Mouse (Mus musculus): ENCODE measurements around the gene Bmx. TPM values are rescaled to one million over a fixed set of nuclear protein-coding genes. Genes with fewer than 3 reads are reported as not detected.
A peak's percentile ranks its signal among the peaks of the same experiment; 100 is the strongest.

The Bmx gene
- polyA plus RNA-seq, 1 experiment from 2014 or later: 1.4 TPM

- no peak overlapping the region for H3K9ac ChIP-seq
- no peaks in the 10 kb centered on the region for H3K36me3 ChIP-seq
- peaks cover 3% of the 10 kb centered on the region; the same call in 1 of the 2 replicates for H3K27me3 ChIP-seq
- no peaks in the 10 kb centered on the region for H3K9me3 ChIP-seq
- ATAC-seq (ENCODE audit: borderline replicate concordance, extremely low read depth, low FRiP score, low TSS enrichment): no peak
- WGBS: 71% methylated on average over 3 of the region's 3 CpGs
- no peaks in the 10 kb centered on the region for H3K4me1 ChIP-seq
- H3K27ac ChIP-seq: no peak overlapping the region
- H3K4me3 ChIP-seq: no peak overlapping the region
- H3K4me2 ChIP-seq: no peak overlapping the region
Measured at GRCm38 (mm10) chrX:164256527-164256926, 1.5 kb downstream of the Bmx start.

GRCm38 (mm10) chrX:164246722-164247121 lies 11.3 kb downstream of the Bmx start:
- no peak overlapping the region for H3K27ac ChIP-seq
- no peak for ATAC-seq (ENCODE audit: borderline replicate concordance, extremely low read depth, low FRiP score, low TSS enrichment)
- H3K9me3 ChIP-seq: no peaks in the 10 kb centered on the region
- H3K9ac ChIP-seq: no peak overlapping the region
- H3K4me2 ChIP-seq: no peak overlapping the region
- H3K4me1 ChIP-seq: 0 out of 2 replicates have a peak, but pooled peaks cover 2% of the 10 kb centered on the region
- no peaks in the 10 kb centered on the region for H3K27me3 ChIP-seq
- no peak overlapping the region for H3K4me3 ChIP-seq
- WGBS: 46% methylated on average over 2 of the region's 2 CpGs
- no peaks in the 10 kb centered on the region for H3K36me3 ChIP-seq

GRCm38 (mm10) chrX:164245714-164246113 lies 12.3 kb downstream of the Bmx start:
- no peak overlapping the region for H3K9ac ChIP-seq

GRCm38 (mm10) chrX:164233380-164233779 lies 24.6 kb downstream of the Bmx start:
- no peaks in the 10 kb centered on the region for H3K27me3 ChIP-seq
- no peak for ATAC-seq (ENCODE audit: borderline replicate concordance, extremely low read depth, low FRiP score, low TSS enrichment)
- H3K4me1 ChIP-seq: no peaks in the 10 kb centered on the region
- H3K36me3 ChIP-seq: no peaks in the 10 kb centered on the region
- H3K27ac ChIP-seq: 0 out of 2 replicates have a peak overlapping the region, but pooled peaks have one; percentile 10
- no peak overlapping the region for H3K4me2 ChIP-seq
- H3K9ac ChIP-seq: no peak overlapping the region
- H3K9me3 ChIP-seq: no peaks in the 10 kb centered on the region
- no peak overlapping the region for H3K4me3 ChIP-seq
- 42% methylated on average over 8 of the region's 8 CpGs for WGBS

More at GRCm38 (mm10) chrX:164245714-164246113, 12.3 kb downstream of the Bmx start:
- ATAC-seq (ENCODE audit: borderline replicate concordance, extremely low read depth, low FRiP score, low TSS enrichment): peak; percentile 62; the same call in 1 of the 2 replicates
- Histone ChIP-seq H3K9me3 (no peaks in the 10 kb centered on the region), H3K36me3 (no peaks in the 10 kb centered on the region), H3K4me3 (no peak overlapping the region), H3K27ac (no peak overlapping the region), H3K4me1 (0 out of 2 replicates have a peak, but pooled peaks cover 2% of the 10 kb centered on the region), H3K27me3 (no peaks in the 10 kb centered on the region), H3K4me2 (no peak overlapping the region; the same call in 1 of the 2 replicates)
- WGBS: 16% methylated on average over 5 of the region's 5 CpGs

- no peaks in the 10 kb centered on the region for H3K9me3 ChIP-seq
- H3K4me3 ChIP-seq: no peak overlapping the region
- H3K4me1 ChIP-seq: no peaks in the 10 kb centered on the region
- WGBS: 70% methylated on average over 2 of the region's 2 CpGs
- H3K27me3 ChIP-seq: no peaks in the 10 kb centered on the region
- no peak overlapping the region for H3K4me2 ChIP-seq
- ATAC-seq (ENCODE audit: borderline replicate concordance, extremely low read depth, low FRiP score, low TSS enrichment): no peak
- no peak overlapping the region for H3K27ac ChIP-seq
- H3K9ac ChIP-seq: no peak overlapping the region
- no peaks in the 10 kb centered on the region for H3K36me3 ChIP-seq
Measured at GRCm38 (mm10) chrX:164221989-164222388, 36.0 kb downstream of the Bmx start.

- H3K4me3 ChIP-seq: no peak overlapping the region
- no peak overlapping the region for H3K4me2 ChIP-seq
- H3K9ac ChIP-seq: no peak overlapping the region
- H3K4me1 ChIP-seq: no peaks in the 10 kb centered on the region
- no peaks in the 10 kb centered on the region for H3K36me3 ChIP-seq
- H3K9me3 ChIP-seq: no peaks in the 10 kb centered on the region
- WGBS: 70% methylated on average over 5 of the region's 5 CpGs
- no peak overlapping the region for H3K27ac ChIP-seq
- H3K27me3 ChIP-seq: no peaks in the 10 kb centered on the region
- no peak for ATAC-seq (ENCODE audit: borderline replicate concordance, extremely low read depth, low FRiP score, low TSS enrichment)
Measured at GRCm38 (mm10) chrX:164200547-164200946, 57.4 kb downstream of the Bmx start.

- Histone ChIP-seq H3K4me3 (no peak overlapping the region), H3K9me3 (no peaks in the 10 kb centered on the region), H3K36me3 (no peaks in the 10 kb centered on the region), H3K27ac (no peak overlapping the region), H3K4me1 (no peaks in the 10 kb centered on the region), H3K27me3 (no peaks in the 10 kb centered on the region), H3K9ac (no peak overlapping the region), H3K4me2 (no peak overlapping the region)
- WGBS: 79% methylated on average over 2 of the region's 2 CpGs
- no peak for ATAC-seq (ENCODE audit: borderline replicate concordance, extremely low read depth, low FRiP score, low TSS enrichment)
Measured at GRCm38 (mm10) chrX:164197679-164198078, 60.3 kb downstream of the Bmx start.

GRCm38 (mm10) chrX:164189880-164190279 lies 68.1 kb downstream of the Bmx start:
- H3K27ac ChIP-seq: no peak overlapping the region
- no peaks in the 10 kb centered on the region for H3K4me1 ChIP-seq

GRCm38 (mm10) chrX:164183844-164184243 lies 74.1 kb downstream of the Bmx start:
- no peak overlapping the region for H3K4me3 ChIP-seq
- no peak overlapping the region for H3K27ac ChIP-seq
- no peak; the same call in 1 of the 2 replicates for ATAC-seq (ENCODE audit: borderline replicate concordance, extremely low read depth, low FRiP score, low TSS enrichment)
- 38% methylated on average over 3 of the region's 3 CpGs for WGBS
- H3K4me1 ChIP-seq: no peaks in the 10 kb centered on the region
- no peak overlapping the region for H3K4me2 ChIP-seq
- H3K36me3 ChIP-seq: no peaks in the 10 kb centered on the region
- no peak overlapping the region for H3K9ac ChIP-seq
- H3K27me3 ChIP-seq: no peaks in the 10 kb centered on the region; the same call in 1 of the 2 replicates
- no peaks in the 10 kb centered on the region for H3K9me3 ChIP-seq

More at GRCm38 (mm10) chrX:164189880-164190279, 68.1 kb downstream of the Bmx start:
- Histone ChIP-seq H3K9ac (no peak overlapping the region), H3K27me3 (no peaks in the 10 kb centered on the region), H3K4me2 (no peak overlapping the region), H3K4me3 (no peak overlapping the region), H3K9me3 (no peaks in the 10 kb centered on the region), H3K36me3 (no peaks in the 10 kb centered on the region)
- ATAC-seq (ENCODE audit: borderline replicate concordance, extremely low read depth, low FRiP score, low TSS enrichment): no peak

GRCm38 (mm10) chrX:164179746-164180145 lies 78.2 kb downstream of the Bmx start:
- WGBS: 8% methylated on average over 3 of the region's 3 CpGs
- H3K4me2 ChIP-seq: no peak overlapping the region
- no peaks in the 10 kb centered on the region for H3K9me3 ChIP-seq
- no peaks in the 10 kb centered on the region for H3K4me1 ChIP-seq
- H3K9ac ChIP-seq: no peak overlapping the region
- H3K27ac ChIP-seq: no peak overlapping the region
- no peak for ATAC-seq (ENCODE audit: borderline replicate concordance, extremely low read depth, low FRiP score, low TSS enrichment)
- H3K36me3 ChIP-seq: no peaks in the 10 kb centered on the region
- H3K4me3 ChIP-seq: no peak overlapping the region
- H3K27me3 ChIP-seq: no peaks in the 10 kb centered on the region; the same call in 1 of the 2 replicates

GRCm38 (mm10) chrX:164178856-164179255 lies 79.1 kb downstream of the Bmx start:
- Histone ChIP-seq H3K4me3 (no peak overlapping the region), H3K4me1 (no peaks in the 10 kb centered on the region), H3K36me3 (no peaks in the 10 kb centered on the region), H3K27ac (no peak overlapping the region), H3K9me3 (no peaks in the 10 kb centered on the region), H3K9ac (no peak overlapping the region), H3K27me3 (no peaks in the 10 kb centered on the region; the same call in 1 of the 2 replicates), H3K4me2 (no peak overlapping the region)
- no peak for ATAC-seq (ENCODE audit: borderline replicate concordance, extremely low read depth, low FRiP score, low TSS enrichment)
- WGBS: 79% methylated on average over 2 of the region's 2 CpGs

GRCm38 (mm10) chrX:164175780-164176179 lies 82.2 kb downstream of the Bmx start:
- H3K9ac ChIP-seq: no peak overlapping the region
- H3K4me3 ChIP-seq: no peak overlapping the region
- no peak for ATAC-seq (ENCODE audit: borderline replicate concordance, extremely low read depth, low FRiP score, low TSS enrichment)
- no peaks in the 10 kb centered on the region; the same call in 1 of the 2 replicates for H3K27me3 ChIP-seq
- WGBS: 68% methylated on average over 2 of the region's 2 CpGs
- H3K36me3 ChIP-seq: no peaks in the 10 kb centered on the region
- H3K9me3 ChIP-seq: no peaks in the 10 kb centered on the region
- no peaks in the 10 kb centered on the region for H3K4me1 ChIP-seq
- H3K4me2 ChIP-seq: no peak overlapping the region
- no peak overlapping the region for H3K27ac ChIP-seq

- 88% methylated on average over 1 of the region's 1 CpGs for WGBS
Measured at GRCm38 (mm10) chrX:164175311-164175710, 82.7 kb downstream of the Bmx start.

More at GRCm38 (mm10) chrX:164175311-164175710, 82.7 kb downstream of the Bmx start:
- no peaks in the 10 kb centered on the region for H3K9me3 ChIP-seq
- H3K4me2 ChIP-seq: no peak overlapping the region
- no peaks in the 10 kb centered on the region for H3K36me3 ChIP-seq
- no peak overlapping the region for H3K27ac ChIP-seq
- no peaks in the 10 kb centered on the region for H3K4me1 ChIP-seq
- H3K4me3 ChIP-seq: no peak overlapping the region
- H3K27me3 ChIP-seq: no peaks in the 10 kb centered on the region; the same call in 1 of the 2 replicates
- no peak for ATAC-seq (ENCODE audit: borderline replicate concordance, extremely low read depth, low FRiP score, low TSS enrichment)
- no peak overlapping the region for H3K9ac ChIP-seq
